Mouse (Mus musculus) mesoderm, embryonic 11.5 days (tissue): ENCODE data around the gene Taldo1.
"Not testable (repeated sequence)": the region's sequence is repeated elsewhere in the genome, so short reads cannot be mapped to it uniquely, and the experiment has no call there.

ENCODE experiments used
- DNase-seq: peaks from one replicate; pipeline ENCODE4 v3.0.0-alpha.2; 2012; ENCODE audit warnings: low read depth, low spot score

The Taldo1 gene

GRCm38 (mm10) chr7:141439140-141439679 is 47.2 kb downstream of the Taldo1 start:
- no peak for DNase-seq

GRCm38 (mm10) chr7:141439811-141440210 is 47.8 kb downstream of the Taldo1 start:
- no peak for DNase-seq

- peak; percentile 63 for DNase-seq
Measured at GRCm38 (mm10) chr7:141440613-141441012, 48.6 kb downstream of the Taldo1 start.

GRCm38 (mm10) chr7:141441460-141441859 is 49.5 kb downstream of the Taldo1 start:
- no peak for DNase-seq

- DNase-seq: no peak
Measured at GRCm38 (mm10) chr7:141442199-141442598, 50.2 kb downstream of the Taldo1 start.

GRCm38 (mm10) chr7:141443081-141443821 is 51.3 kb downstream of the Taldo1 start:
- peak; percentile 59 for DNase-seq

GRCm38 (mm10) chr7:141443828-141444237 is 51.8 kb downstream of the Taldo1 start, which contains the start of gene Pidd1:
Gene Pidd1, minus strand, starts transcription at chr7:141444025.
- peak; percentile 76 for DNase-seq

GRCm38 (mm10) chr7:141446374-141446773 is 54.4 kb downstream of the Taldo1 start:
- not testable (repeated sequence) for DNase-seq

- DNase-seq: peak; percentile 90
Measured at GRCm38 (mm10) chr7:141447110-141447991, 55.4 kb downstream of the Taldo1 start, which contains the start of gene Rplp2. Gene Rplp2, plus strand, starts transcription at chr7:141447370.

GRCm38 (mm10) chr7:141451928-141452327 is 59.9 kb downstream of the Taldo1 start:
- no peak for DNase-seq
